Mouse (Mus musculus) forebrain, postnatal 0 days (tissue): Measurements from ENCODE around the gene Lmf2. TPM values are rescaled to one million over a fixed set of nuclear protein-coding genes. Genes with fewer than 3 reads are reported as not detected.

Experiments
- ATAC-seq: fragments of 200-750 bp; cut with Nextera tagmentation; 2 replicates; pipeline ENCODE4 v1.8.0; 2017; ENCODE audit warnings: mild to moderate bottlenecking, moderate library complexity
- DNase-seq: peaks from one replicate; pipeline ENCODE4 v3.0.0-alpha.2; 2015
- H3K27ac ChIP-seq: fragments of 300-500 bp; sonication (generic); 2 replicates; pipeline ENCODE4 v1.5.1; 2014; ENCODE audit warnings: low read depth, mild to moderate bottlenecking, antibody characterized with exemption, low read length, moderate library complexity, mixed read lengths
- H3K27me3 ChIP-seq: fragments of 300-500 bp; sonication (generic); 2 replicates; pipeline ENCODE4 v1.6.1; 2014; ENCODE audit warnings: mild to moderate bottlenecking, low read length, mixed read lengths; ENCODE audit not compliant: insufficient read depth
- H3K36me3 ChIP-seq: fragments of 300-500 bp; sonication (generic); 2 replicates; pipeline ENCODE4 v1.6.1; 2014; ENCODE audit warnings: mild to moderate bottlenecking, moderate library complexity; ENCODE audit not compliant: insufficient read depth
- H3K4me1 ChIP-seq: fragments of 300-500 bp; sonication (generic); 2 replicates; pipeline ENCODE4 v1.6.1; 2014; ENCODE audit warnings: antibody characterized with exemption; ENCODE audit not compliant: insufficient read depth
- H3K4me2 ChIP-seq: fragments of 300-500 bp; sonication (generic); 2 replicates; pipeline ENCODE4 v1.6.1; 2014; ENCODE audit warnings: low read depth, mild to moderate bottlenecking, moderate library complexity
- H3K4me3 ChIP-seq: fragments of 300-500 bp; sonication (generic); 2 replicates; pipeline ENCODE4 v1.5.1; 2014; ENCODE audit warnings: low read depth, low read length, mixed read lengths
- H3K9ac ChIP-seq: fragments of 300-500 bp; sonication (generic); 2 replicates; pipeline ENCODE4 v1.6.1; 2014; ENCODE audit warnings: mild to moderate bottlenecking
- H3K9me3 ChIP-seq: fragments of 300-500 bp; sonication (generic); 2 replicates; pipeline ENCODE4 v1.6.1; 2016; ENCODE audit warnings: low read length
- CTCF ChIP-seq: sonication (generic); IDR thresholded peaks from 2 replicates; pipeline ENCODE4 v1.5.1; 2016; ENCODE audit warnings: antibody characterized with exemption, control low read depth, low read depth
- WGBS: fragments of 180-500 bp; shearing (Covaris S2); extraction: QIAGEN DNeasy Blood & Tissue Kit; methylation state at CpG from one replicate; pipeline ENCODE4 v1.1.7; 2014; 5-methylcytosine and 5-hydroxymethylcytosine counted together
- polyA plus RNA-seq: library from polyadenylated mRNA; unstranded; fragments of >200 nt; fragmentation: Nextera tagmentation; extraction: Ambion mirVana; gene quantifications from 2 replicates; pipeline ENCODE4 v1.2.1, GENCODE M21; 2015
- total RNA-seq: library from RNA; depleted of rRNA; stranded (reverse); fragments of >200 nt; gene quantifications from 2 replicates; pipeline ENCODE4 v1.2.3, GENCODE M21; 2014

Gene Lmf2
- total and polyA plus RNA-seq, 2 experiments from 2014 or later, result 17.0 to 25.4 TPM

- 23% methylated on average over 16 of the region's 16 CpGs for WGBS
- H3K36me3 ChIP-seq, result peaks cover 4% of the 10 kb centered on the region
- H3K9ac ChIP-seq, result no peak within 1 kb of the TSS
- no peak for TF ChIP-seq CTCF
- H3K27ac ChIP-seq, result no peak within 1 kb of the TSS
- H3K9me3 ChIP-seq, result no peaks in the 10 kb centered on the region
- no peak within 1 kb of the TSS for H3K4me2 ChIP-seq
- no peak for DNase-seq
- no peak within 1 kb of the TSS for H3K4me3 ChIP-seq
- peaks cover 7% of the 10 kb centered on the region; the same call in 1 of the 2 replicates for H3K4me1 ChIP-seq
- ATAC-seq, result no peak
- peaks cover 32% of the 10 kb centered on the region for H3K27me3 ChIP-seq
Measured at GRCm38 (mm10) chr15:89376957-89377356, 21.5 kb upstream of the Lmf2 start, which contains the start of gene Tymp. Gene Tymp (minus strand): TSS chr15:89377039.

DNA sequence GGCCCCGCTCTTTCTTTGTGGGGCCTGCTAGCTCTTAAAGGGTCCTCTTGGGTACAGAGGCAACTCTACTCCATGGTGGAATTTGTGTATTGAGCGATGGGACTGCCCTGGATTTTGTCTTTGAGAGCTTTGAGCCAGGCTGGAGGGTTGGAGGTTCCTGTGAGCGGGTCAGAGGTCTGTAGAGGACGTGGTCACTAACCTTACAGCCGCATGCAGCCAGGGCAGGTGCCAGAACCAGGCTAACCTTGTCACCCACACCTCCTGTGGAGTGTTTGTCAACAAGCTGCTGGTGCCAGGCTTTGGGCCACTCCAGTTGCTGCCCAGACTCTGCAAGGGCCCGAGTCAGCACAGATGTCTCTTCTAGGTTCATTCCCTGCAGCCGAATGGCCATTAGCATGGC is 20.6 kb upstream of the Lmf2 start:
- TF ChIP-seq CTCF, result no peak
- H3K4me1 ChIP-seq, result peaks cover 7% of the 10 kb centered on the region; the same call in 1 of the 2 replicates
- no peak overlapping the region for H3K27ac ChIP-seq
- peaks cover 32% of the 10 kb centered on the region for H3K27me3 ChIP-seq
- ATAC-seq (no peak), DNase-seq (no peak)
- peaks cover 13% of the 10 kb centered on the region for H3K36me3 ChIP-seq
- no peaks in the 10 kb centered on the region for H3K9me3 ChIP-seq
- no peak overlapping the region for H3K4me3 ChIP-seq
- H3K9ac ChIP-seq, result no peak overlapping the region
- WGBS, result 83% methylated on average over 7 of the region's 7 CpGs
- no peak overlapping the region for H3K4me2 ChIP-seq

GRCm38 (mm10) chr15:89374801-89375534 is 19.5 kb upstream of the Lmf2 start:
- ATAC-seq (no peak), DNase-seq (no peak)
- no peak overlapping the region for H3K9ac ChIP-seq

DNA sequence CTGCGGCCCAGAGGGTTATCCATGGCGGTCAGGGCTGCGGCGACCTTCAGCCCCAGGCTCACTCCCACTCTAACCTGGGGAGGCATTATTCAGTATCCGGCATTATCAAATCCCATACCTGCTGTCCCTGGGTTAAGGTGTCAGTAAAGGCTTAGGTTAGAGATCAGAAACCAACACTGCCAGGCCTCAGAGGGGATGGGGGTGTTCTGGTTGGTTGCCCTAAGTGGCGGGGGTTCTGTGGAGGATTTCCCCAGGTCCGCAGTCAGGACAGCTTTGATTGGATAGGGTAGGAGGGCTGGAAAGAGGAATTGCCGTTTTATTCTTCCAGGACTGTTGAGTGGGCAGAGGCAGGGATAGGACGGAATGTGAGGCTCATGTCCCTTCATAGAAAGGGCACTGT is 18.9 kb upstream of the Lmf2 start:
- Histone ChIP-seq H3K27ac (peak overlapping the region; percentile 91), H3K9ac (peak overlapping the region; percentile 92), H3K27me3 (peaks cover 27% of the 10 kb centered on the region), H3K4me2 (peak overlapping the region; percentile 78), H3K9me3 (no peaks in the 10 kb centered on the region), H3K4me1 (peaks cover 7% of the 10 kb centered on the region; the same call in 1 of the 2 replicates), H3K4me3 (peak overlapping the region; percentile 70), H3K36me3 (peaks cover 30% of the 10 kb centered on the region)
- no peak for TF ChIP-seq CTCF
- no peak for ATAC-seq
- no peak for DNase-seq
- 49% methylated on average over 9 of the region's 9 CpGs for WGBS

More at GRCm38 (mm10) chr15:89374801-89375534, 19.5 kb upstream of the Lmf2 start:
- no peak overlapping the region for H3K4me3 ChIP-seq
- no peak for TF ChIP-seq CTCF
- no peak overlapping the region for H3K27ac ChIP-seq
- H3K27me3 ChIP-seq, result peaks cover 29% of the 10 kb centered on the region
- 94% methylated on average over 17 of the region's 17 CpGs for WGBS
- H3K36me3 ChIP-seq, result peaks cover 24% of the 10 kb centered on the region
- peaks cover 7% of the 10 kb centered on the region; the same call in 1 of the 2 replicates for H3K4me1 ChIP-seq
- H3K9me3 ChIP-seq, result no peaks in the 10 kb centered on the region
- H3K4me2 ChIP-seq, result 0 out of 2 replicates have a peak overlapping the region, but pooled peaks have one; percentile 78

DNA sequence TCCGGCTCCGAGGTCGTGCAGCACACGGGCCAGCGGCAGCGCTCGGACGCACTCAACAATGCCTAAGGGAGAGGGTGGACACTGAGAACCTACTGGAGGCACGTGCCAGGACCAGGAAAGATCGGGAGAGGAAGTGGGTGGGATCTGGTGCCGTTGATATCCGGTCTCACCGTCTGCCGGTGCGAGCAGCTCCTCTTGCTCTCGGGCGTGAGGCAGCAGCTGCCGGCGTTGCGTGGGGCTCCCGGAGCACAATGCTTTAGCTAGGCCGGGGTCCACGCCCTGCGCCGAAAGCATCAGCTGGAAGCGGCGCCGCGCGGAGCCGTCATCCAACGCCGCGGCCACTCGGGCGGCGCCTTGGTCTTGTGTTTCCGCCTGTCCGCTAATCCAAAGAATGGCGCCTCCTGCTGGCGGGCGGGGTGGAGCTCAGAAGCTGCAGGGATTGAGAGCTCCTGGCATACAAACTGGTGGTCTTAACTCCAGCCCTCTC is 18.3 kb upstream of the Lmf2 start, which contains the start of gene Sco2:
Sco2 (minus strand) TSS at position 85 of the 487 bp plus-strand sequence.
- WGBS, result under 1% methylated on average over 42 of the region's 42 CpGs
- Histone ChIP-seq H3K27me3 (peaks cover 26% of the 10 kb centered on the region), H3K9me3 (no peaks in the 10 kb centered on the region), H3K4me2 (peak within 1 kb of the TSS; percentile 78), H3K4me1 (peaks cover 7% of the 10 kb centered on the region; the same call in 1 of the 2 replicates), H3K4me3 (peak within 1 kb of the TSS; percentile 70), H3K27ac (peak within 1 kb of the TSS; percentile 91), H3K36me3 (peaks cover 35% of the 10 kb centered on the region), H3K9ac (peak within 1 kb of the TSS; percentile 92)
- TF ChIP-seq CTCF, result peak; percentile 91
- DNase-seq, result peak; percentile 94
- ATAC-seq, result peak; percentile 88

- Histone ChIP-seq H3K36me3 (peaks cover 41% of the 10 kb centered on the region), H3K4me1 (peaks cover 3% of the 10 kb centered on the region; the same call in 1 of the 2 replicates), H3K4me3 (peak overlapping the region; percentile 70), H3K27ac (peak overlapping the region; percentile 91), H3K9ac (peak overlapping the region; percentile 92), H3K9me3 (no peaks in the 10 kb centered on the region), H3K27me3 (peaks cover 22% of the 10 kb centered on the region), H3K4me2 (peak overlapping the region; percentile 78)
- TF ChIP-seq CTCF, result peak; percentile 77
- peak; percentile 88 for DNase-seq
- WGBS, result 2% methylated on average over 35 of the region's 35 CpGs
- peak; percentile 92 for ATAC-seq
Measured at GRCm38 (mm10) chr15:89373027-89373761, 17.7 kb upstream of the Lmf2 start.
